Mouse (Mus musculus) limb, embryonic 13.5 days (tissue): ENCODE data around the gene Gm21775. TPM values are rescaled to one million over a fixed set of nuclear protein-coding genes. Genes with fewer than 3 reads are reported as not detected.
"Not testable (repeated sequence)": the region's sequence is repeated elsewhere in the genome, so short reads cannot be mapped to it uniquely, and the experiment has no call there.

ENCODE experiments used
- ATAC-seq: fragments of 200-750 bp; cut with Nextera tagmentation; 2 replicates; pipeline ENCODE4 v1.8.0; 2017; ENCODE audit warnings: low read depth, moderate number of reproducible peaks, moderate TSS enrichment; ENCODE audit not compliant: low FRiP score
- H3K27ac ChIP-seq: fragments of 300-500 bp; sonication (generic); 2 replicates; pipeline ENCODE4 v1.5.1; 2015; ENCODE audit warnings: inconsistent platforms, mild to moderate bottlenecking, moderate library complexity
- H3K27me3 ChIP-seq: fragments of 300-500 bp; sonication (generic); 2 replicates; pipeline ENCODE4 v1.6.1; 2015; ENCODE audit warnings: mild to moderate bottlenecking, inconsistent platforms
- H3K36me3 ChIP-seq: fragments of 300-500 bp; sonication (generic); 2 replicates; pipeline ENCODE4 v1.6.1; 2015; ENCODE audit warnings: inconsistent platforms, mild to moderate bottlenecking, moderate library complexity
- H3K4me1 ChIP-seq: fragments of 300-500 bp; sonication (generic); 2 replicates; pipeline ENCODE4 v1.6.1; 2015; ENCODE audit warnings: inconsistent platforms
- H3K4me2 ChIP-seq: fragments of 300-500 bp; sonication (generic); replicated peaks from 2 replicates; pipeline ENCODE4 v1.6.1; 2015; ENCODE audit warnings: inconsistent platforms, mild to moderate bottlenecking, moderate library complexity
- H3K4me3 ChIP-seq: fragments of 300-500 bp; sonication (generic); 2 replicates; pipeline ENCODE4 v1.5.1; 2015; ENCODE audit warnings: moderate library complexity, mild to moderate bottlenecking, inconsistent platforms
- H3K9ac ChIP-seq: fragments of 300-500 bp; sonication (generic); 2 replicates; pipeline ENCODE4 v1.6.1; 2015; ENCODE audit warnings: mild to moderate bottlenecking, inconsistent platforms
- H3K9me3 ChIP-seq: fragments of 300-500 bp; sonication (generic); 2 replicates; pipeline ENCODE4 v1.6.1; 2016; ENCODE audit warnings: inconsistent platforms
- WGBS: fragments of 180-500 bp; shearing (Covaris S2); methylation state at CpG from one replicate; pipeline ENCODE4 v1.1.7; 2015; 5-methylcytosine and 5-hydroxymethylcytosine counted together
- polyA plus RNA-seq: library from polyadenylated mRNA; unstranded; fragments of >200 nt; fragmentation: Nextera tagmentation; extraction: Ambion mirVana; gene quantifications from 2 replicates; pipeline ENCODE4 v1.2.1, GENCODE M21; 2015

Gene Gm21775
- polyA plus RNA-seq, result not detected in 2 replicates

- not testable (repeated sequence) for H3K36me3 ChIP-seq, H3K9ac ChIP-seq, H3K4me1 ChIP-seq, H3K27me3 ChIP-seq, H3K27ac ChIP-seq, H3K4me3 ChIP-seq, ATAC-seq, H3K9me3 ChIP-seq, H3K4me2 ChIP-seq
- 79% methylated on average over 4 of the region's 5 CpGs for WGBS
Observed at GRCm38 (mm10) chrY:10553153-10553552, at the start of gene Gm21775. TSS of gene Gm21775 (plus strand) at chrY:10553453.

GRCm38 (mm10) chrY:10535942-10536341 is 17.3 kb upstream of the Gm21775 start, which contains the start of gene Gm20737:
TSS of gene Gm20737 (minus strand) at chrY:10536042.
- H3K27ac ChIP-seq, H3K4me3 ChIP-seq, ATAC-seq, H3K9ac ChIP-seq, H3K27me3 ChIP-seq, H3K4me1 ChIP-seq, H3K36me3 ChIP-seq, H3K9me3 ChIP-seq, H3K4me2 ChIP-seq: not testable (repeated sequence)

Other genes with a start within 250 kb of the Gm21775 start
- not detected in 2 replicates for gene Gm20834, start 228.9 kb upstream of the Gm21775 start, polyA plus RNA-seq
- gene Gm28510, start 140.7 kb upstream of the Gm21775 start, polyA plus RNA-seq, result not detected in 2 replicates
- gene Gm20737, start 17.4 kb upstream of the Gm21775 start, polyA plus RNA-seq, result not detected in 2 replicates
- not detected in 2 replicates for gene Gm21900, start 62.9 kb downstream of the Gm21775 start, polyA plus RNA-seq
- gene Gm20777, start 199.0 kb downstream of the Gm21775 start, polyA plus RNA-seq, result not detected in 2 replicates